Mouse (Mus musculus) heart, embryonic 10.5 days (tissue): ENCODE results near the gene Lrrfip1. TPM values are rescaled to one million over a fixed set of nuclear protein-coding genes. Genes with fewer than 3 reads are reported as not detected.

Source experiments
- DNase-seq: peaks from one replicate; pipeline ENCODE4 v3.0.0-alpha.2; 2017; ENCODE audit warnings: low spot score
- H3K27ac ChIP-seq: fragments of 300-500 bp; sonication (generic); 2 replicates; pipeline ENCODE4 v1.5.1; 2016; ENCODE audit warnings: mild to moderate bottlenecking
- H3K27me3 ChIP-seq: fragments of 300-500 bp; sonication (generic); 2 replicates; pipeline ENCODE4 v1.6.1; 2016; ENCODE audit warnings: mild to moderate bottlenecking; ENCODE audit not compliant: poor library complexity, insufficient read depth, severe bottlenecking
- H3K36me3 ChIP-seq: fragments of 300-500 bp; sonication (generic); 2 replicates; pipeline ENCODE4 v1.6.1; 2016; ENCODE audit warnings: mild to moderate bottlenecking, moderate library complexity
- H3K4me1 ChIP-seq: fragments of 300-500 bp; sonication (generic); 2 replicates; pipeline ENCODE4 v1.6.1; 2016; ENCODE audit warnings: mild to moderate bottlenecking
- H3K4me3 ChIP-seq: fragments of 300-500 bp; sonication (generic); 2 replicates; pipeline ENCODE4 v1.5.1; 2016; ENCODE audit warnings: mild to moderate bottlenecking, moderate library complexity
- H3K9me3 ChIP-seq: fragments of 300-500 bp; sonication (generic); 2 replicates; pipeline ENCODE4 v1.6.1; 2016; ENCODE audit warnings: mild to moderate bottlenecking, moderate library complexity
- whole genome bisulfite sequencing: fragments of 180-500 bp; shearing (Covaris S2); methylation state at CpG from one replicate; pipeline ENCODE4 v1.1.7; 2016; 5-methylcytosine and 5-hydroxymethylcytosine counted together
- polyA plus RNA-seq: library from polyadenylated mRNA; unstranded; fragments of >200 nt; fragmentation: Nextera tagmentation; extraction: Ambion mirVana; gene quantifications from 2 replicates; pipeline ENCODE4 v1.2.1, GENCODE M21; 2016

The Lrrfip1 gene
- polyA plus RNA-seq, 1 experiment from 2014 or later = 91.6 TPM

DNA sequence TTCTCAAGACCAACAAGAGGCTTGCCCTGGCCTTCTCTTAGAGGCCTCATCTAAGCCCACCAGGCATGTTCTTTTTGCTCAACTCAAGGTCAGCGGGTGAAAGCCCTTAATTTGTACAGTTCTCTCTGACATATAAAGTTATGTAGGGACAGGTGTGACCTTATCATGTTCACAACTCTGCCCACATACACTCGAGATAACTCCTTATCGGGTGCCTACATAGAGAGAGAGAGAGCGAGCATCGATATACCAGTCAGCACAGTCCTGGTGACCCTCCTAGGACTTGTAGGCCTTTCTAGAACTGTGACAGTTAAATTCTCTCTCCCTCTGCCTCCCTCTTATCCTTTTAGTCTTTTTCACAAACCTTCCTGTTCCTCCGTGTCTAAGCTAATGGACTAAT, 67.5 kb downstream of the Lrrfip1 start:
- Histone ChIP-seq H3K9me3 (no peaks in the 10 kb centered on the region), H3K36me3 (peaks cover 11% of the 10 kb centered on the region), H3K4me1 (peaks cover 91% of the 10 kb centered on the region), H3K4me3 (no peak overlapping the region), H3K27ac (peak overlapping the region; percentile 67), H3K27me3 (no peaks in the 10 kb centered on the region)
- DNase-seq = no peak
- WGBS = 73% methylated on average over 6 of the region's 6 CpGs

DNA sequence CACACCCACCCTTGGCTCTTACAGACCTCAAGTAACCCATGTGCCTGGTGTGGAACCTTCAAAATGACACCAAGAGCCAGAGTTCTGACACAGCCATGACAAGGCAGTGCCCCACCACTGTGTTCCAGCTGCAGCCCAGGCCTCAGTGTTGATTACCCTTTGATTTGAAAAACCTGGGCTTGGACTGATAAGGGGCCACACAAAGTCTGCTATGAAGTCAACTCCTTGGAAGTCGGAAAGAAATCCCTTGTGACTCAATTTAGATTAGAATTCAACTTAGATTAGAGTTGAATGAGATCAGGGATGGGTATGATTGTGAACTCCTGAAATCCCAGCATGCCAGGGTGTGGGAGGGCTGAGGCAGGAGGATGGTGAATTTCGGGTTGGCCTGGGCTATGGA, 68.1 kb downstream of the Lrrfip1 start:
- peaks cover 11% of the 10 kb centered on the region for H3K36me3 ChIP-seq
- H3K27ac ChIP-seq = peak overlapping the region; percentile 67
- H3K27me3 ChIP-seq = no peaks in the 10 kb centered on the region
- no peaks in the 10 kb centered on the region for H3K9me3 ChIP-seq
- H3K4me3 ChIP-seq = no peak overlapping the region
- peaks cover 91% of the 10 kb centered on the region for H3K4me1 ChIP-seq
- no peak for DNase-seq
- 57% methylated on average over 2 of the region's 2 CpGs for WGBS

DNA sequence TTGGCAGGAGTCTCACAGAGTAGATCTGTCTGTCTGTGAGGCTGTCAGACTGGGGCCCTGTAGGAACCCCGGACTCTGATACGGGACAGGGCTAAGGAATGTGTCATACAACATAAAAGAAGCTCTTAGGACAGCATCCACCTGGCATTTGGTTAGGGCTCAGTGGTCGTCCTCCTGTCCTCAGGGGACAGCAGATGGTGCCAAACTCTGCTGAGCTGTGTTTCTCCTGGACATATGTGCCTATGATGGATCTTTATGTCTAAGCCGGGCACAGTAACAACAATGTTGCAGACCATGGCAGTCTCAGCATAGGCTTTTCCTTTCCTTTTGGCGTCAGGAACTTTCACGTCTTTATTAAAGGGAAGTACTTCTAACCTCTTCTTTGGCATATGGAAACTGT, 69.2 kb downstream of the Lrrfip1 start:
- H3K27me3 ChIP-seq = no peaks in the 10 kb centered on the region
- H3K36me3 ChIP-seq = peaks cover 11% of the 10 kb centered on the region
- peaks cover 91% of the 10 kb centered on the region for H3K4me1 ChIP-seq
- H3K4me3 ChIP-seq = no peak overlapping the region
- DNase-seq = no peak
- H3K27ac ChIP-seq = peak overlapping the region; percentile 67
- WGBS = 65% methylated on average over 6 of the region's 6 CpGs
- no peaks in the 10 kb centered on the region for H3K9me3 ChIP-seq

DNA sequence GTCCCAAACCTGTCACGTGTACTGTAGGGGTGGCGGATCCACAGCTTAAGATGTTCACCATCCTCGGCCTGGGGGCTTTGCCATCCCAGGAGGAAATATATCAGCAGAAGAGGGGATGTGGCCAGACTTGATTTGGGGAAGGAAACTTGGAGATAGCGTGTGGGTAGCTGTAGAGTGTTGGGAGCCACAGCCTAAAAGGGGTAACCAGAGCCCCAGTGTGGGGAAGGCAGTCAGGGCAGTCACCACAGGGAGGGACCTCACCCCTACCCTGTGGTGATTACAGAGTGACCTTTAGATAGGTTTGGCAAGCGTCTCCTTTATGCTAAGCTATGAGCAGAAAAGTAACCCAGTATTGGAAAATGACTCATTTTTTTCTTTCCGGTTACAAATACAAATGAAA, 71.0 kb downstream of the Lrrfip1 start:
- Histone ChIP-seq H3K4me3 (no peak overlapping the region), H3K4me1 (peaks cover 85% of the 10 kb centered on the region), H3K27me3 (no peaks in the 10 kb centered on the region), H3K36me3 (peaks cover 12% of the 10 kb centered on the region), H3K9me3 (no peaks in the 10 kb centered on the region), H3K27ac (0 out of 2 replicates have a peak overlapping the region, but pooled peaks have one; percentile 10)
- no peak for DNase-seq
- 74% methylated on average over 6 of the region's 6 CpGs for WGBS

DNA sequence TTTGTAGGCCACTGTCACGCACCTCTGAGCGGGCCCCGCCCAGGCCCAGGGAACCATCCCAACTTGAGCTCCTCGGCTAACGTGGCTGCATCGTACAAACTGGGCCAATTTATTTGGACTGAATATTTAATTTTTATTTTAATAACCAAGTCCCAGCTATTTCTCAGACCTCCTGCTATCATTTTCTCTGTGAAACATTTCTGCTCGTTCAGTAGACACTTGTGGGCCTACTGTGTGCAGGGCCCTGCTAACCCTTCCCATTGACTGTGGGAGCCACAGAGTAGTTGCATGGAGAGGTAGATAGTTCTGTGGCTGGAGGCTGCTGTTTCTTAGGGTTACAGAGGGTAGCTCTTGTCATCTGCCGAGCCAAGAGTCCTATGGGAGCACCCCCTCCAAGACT, 72.0 kb downstream of the Lrrfip1 start:
- H3K27me3 ChIP-seq = no peaks in the 10 kb centered on the region
- peaks cover 80% of the 10 kb centered on the region for H3K4me1 ChIP-seq
- H3K36me3 ChIP-seq = peaks cover 17% of the 10 kb centered on the region
- no peak overlapping the region for H3K4me3 ChIP-seq
- no peaks in the 10 kb centered on the region for H3K9me3 ChIP-seq
- no peak for DNase-seq
- peak overlapping the region; percentile 75 for H3K27ac ChIP-seq
- 93% methylated on average over 8 of the region's 8 CpGs for WGBS

DNA sequence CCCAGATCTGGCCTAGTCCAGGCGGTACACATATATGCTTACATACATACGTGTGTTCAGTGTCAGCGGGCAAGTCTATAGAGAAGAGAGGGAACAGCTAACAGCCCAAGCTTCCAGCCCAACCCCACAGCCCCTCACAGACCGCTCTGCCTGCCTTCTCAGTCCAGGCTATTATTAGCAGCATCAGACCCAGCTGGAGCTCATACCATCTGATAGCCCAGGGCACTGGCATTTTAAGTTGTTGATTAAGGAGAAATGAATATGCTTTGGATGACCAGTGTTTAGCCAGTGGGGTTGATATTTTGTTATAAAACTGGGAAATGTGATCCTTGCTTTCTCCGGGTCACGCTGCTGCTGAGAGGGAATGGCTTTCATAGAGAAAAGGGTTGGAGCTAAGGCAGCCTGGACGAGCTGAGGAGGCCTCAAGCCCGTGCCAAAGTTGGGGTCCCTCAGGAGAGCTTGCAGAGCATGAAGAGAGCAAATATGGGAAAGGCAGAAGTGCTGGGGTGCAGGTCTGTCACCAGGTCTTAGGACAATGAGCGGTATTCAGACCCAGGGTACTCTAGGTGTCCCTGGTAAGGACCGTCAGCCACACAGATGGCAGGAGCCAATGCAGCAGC, 73.2 kb downstream of the Lrrfip1 start:
- peaks cover 17% of the 10 kb centered on the region for H3K36me3 ChIP-seq
- peaks cover 81% of the 10 kb centered on the region for H3K4me1 ChIP-seq
- peak overlapping the region; percentile 75 for H3K27ac ChIP-seq
- WGBS = 55% methylated on average over 10 of the region's 10 CpGs
- no peaks in the 10 kb centered on the region for H3K27me3 ChIP-seq
- no peaks in the 10 kb centered on the region for H3K9me3 ChIP-seq
- H3K4me3 ChIP-seq = no peak overlapping the region
- no peak for DNase-seq

DNA sequence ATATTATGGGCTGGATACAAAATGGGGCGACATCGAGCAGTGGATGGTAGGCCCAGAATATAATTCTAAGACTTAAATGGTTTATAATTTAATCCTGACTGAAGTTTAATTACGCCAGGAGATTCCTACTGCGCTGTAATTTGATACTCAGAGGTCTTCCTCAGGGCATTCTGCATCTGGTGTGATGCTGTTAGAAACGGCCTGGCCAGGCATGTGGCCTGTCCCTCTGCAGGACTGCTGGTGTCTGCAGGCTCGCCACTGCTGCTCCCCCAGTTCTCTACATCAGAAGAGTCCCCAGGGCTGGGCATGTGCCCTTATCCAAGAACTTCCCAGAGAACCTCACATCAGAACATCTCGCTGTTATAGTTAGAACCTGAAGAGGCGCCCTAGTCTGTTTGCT, 78.4 kb downstream of the Lrrfip1 start:
- H3K27ac ChIP-seq = peak overlapping the region; percentile 84
- no peaks in the 10 kb centered on the region for H3K9me3 ChIP-seq
- WGBS = 55% methylated on average over 8 of the region's 8 CpGs
- DNase-seq = no peak
- peaks cover 20% of the 10 kb centered on the region for H3K36me3 ChIP-seq
- H3K27me3 ChIP-seq = no peaks in the 10 kb centered on the region
- peaks cover 65% of the 10 kb centered on the region for H3K4me1 ChIP-seq
- no peak overlapping the region for H3K4me3 ChIP-seq

DNA sequence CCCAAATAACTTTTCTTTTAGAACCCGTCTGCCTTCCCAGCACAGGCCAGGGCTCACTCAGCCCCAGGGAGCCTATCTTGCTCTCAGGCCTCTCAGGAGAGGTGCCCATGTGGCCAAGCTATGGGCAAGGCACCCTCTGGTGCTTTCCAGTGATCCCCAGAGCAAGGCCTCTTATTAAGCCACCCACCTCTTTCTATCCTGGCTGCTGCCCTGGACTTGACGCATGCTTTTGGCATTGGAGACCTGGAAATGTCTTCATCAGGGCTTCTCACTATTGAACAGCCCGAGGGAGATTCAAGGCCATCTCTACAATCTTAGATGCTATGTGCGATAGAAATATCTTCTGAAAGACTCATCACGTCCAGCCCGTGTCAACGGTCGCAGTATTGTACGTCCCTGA, 78.9 kb downstream of the Lrrfip1 start:
- Histone ChIP-seq H3K27me3 (no peaks in the 10 kb centered on the region), H3K36me3 (peaks cover 20% of the 10 kb centered on the region), H3K4me3 (no peak overlapping the region), H3K4me1 (peaks cover 66% of the 10 kb centered on the region), H3K9me3 (no peaks in the 10 kb centered on the region), H3K27ac (peak overlapping the region; percentile 84)
- no peak for DNase-seq
- 74% methylated on average over 9 of the region's 9 CpGs for WGBS

DNA sequence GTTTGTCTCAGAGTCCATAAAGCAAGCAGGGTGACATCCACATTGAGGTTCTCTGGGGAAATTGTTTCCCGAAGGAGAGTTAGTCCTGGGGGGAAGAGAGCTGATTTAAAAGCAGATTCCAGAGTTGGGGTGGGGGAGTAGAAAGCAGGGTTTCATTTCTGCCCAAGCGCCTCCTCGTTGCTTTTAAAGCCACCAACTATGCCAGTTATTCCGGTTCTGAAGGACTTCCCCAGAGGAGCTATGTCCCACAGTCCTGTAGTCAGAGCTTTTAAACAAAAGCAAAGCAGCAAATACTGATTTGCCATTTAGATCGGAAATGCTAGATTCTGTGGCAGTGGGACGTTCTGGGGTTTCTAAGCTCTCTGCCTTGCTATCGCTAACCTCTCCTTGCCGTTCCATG, 79.4 kb downstream of the Lrrfip1 start:
- H3K27ac ChIP-seq = peak overlapping the region; percentile 84
- WGBS = 72% methylated on average over 8 of the region's 8 CpGs
- no peak for DNase-seq

DNA sequence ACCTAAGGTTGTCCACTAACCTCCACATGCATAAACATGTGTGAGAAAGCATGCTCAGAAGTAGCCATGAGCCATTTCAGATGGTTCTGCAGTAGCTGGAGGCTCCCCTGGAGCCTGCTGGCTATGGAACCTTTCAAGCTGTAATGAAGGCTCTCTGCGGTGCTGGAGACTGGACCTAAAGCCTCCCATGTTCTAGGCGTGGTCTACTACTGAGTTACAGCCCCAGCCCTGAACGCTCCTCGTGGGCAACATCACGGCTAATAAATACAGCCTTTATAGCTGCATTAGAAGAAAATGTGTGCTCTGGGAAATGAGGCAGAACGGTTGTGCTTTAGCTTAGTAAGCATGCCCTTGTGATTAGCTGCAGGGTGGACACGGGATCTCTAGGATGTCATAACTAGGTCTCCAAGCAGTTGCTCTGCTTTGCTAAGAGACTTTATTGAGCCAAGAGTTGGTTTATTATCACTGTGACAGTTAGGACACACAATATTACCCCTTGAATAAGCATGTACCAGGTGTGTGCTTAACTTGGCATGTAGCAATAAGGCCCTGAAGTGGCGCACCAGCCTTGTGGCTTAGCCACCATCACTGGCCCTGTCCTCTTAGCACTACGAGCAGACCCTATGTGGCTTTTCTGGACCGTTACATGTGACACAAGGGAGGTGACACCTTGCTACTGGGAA, 81.3 kb downstream of the Lrrfip1 start:
- Histone ChIP-seq H3K27me3 (no peaks in the 10 kb centered on the region), H3K27ac (0 out of 2 replicates have a peak overlapping the region, but pooled peaks have one; percentile 3), H3K4me3 (no peak overlapping the region), H3K36me3 (peaks cover 15% of the 10 kb centered on the region), H3K4me1 (peaks cover 71% of the 10 kb centered on the region), H3K9me3 (no peaks in the 10 kb centered on the region)
- 87% methylated on average over 10 of the region's 10 CpGs for WGBS
- no peak for DNase-seq

More for the DNA sequence above, 79.4 kb downstream of the Lrrfip1 start:
- Histone ChIP-seq H3K4me3 (no peak overlapping the region), H3K27me3 (no peaks in the 10 kb centered on the region), H3K9me3 (no peaks in the 10 kb centered on the region), H3K4me1 (peaks cover 66% of the 10 kb centered on the region), H3K36me3 (peaks cover 23% of the 10 kb centered on the region)

DNA sequence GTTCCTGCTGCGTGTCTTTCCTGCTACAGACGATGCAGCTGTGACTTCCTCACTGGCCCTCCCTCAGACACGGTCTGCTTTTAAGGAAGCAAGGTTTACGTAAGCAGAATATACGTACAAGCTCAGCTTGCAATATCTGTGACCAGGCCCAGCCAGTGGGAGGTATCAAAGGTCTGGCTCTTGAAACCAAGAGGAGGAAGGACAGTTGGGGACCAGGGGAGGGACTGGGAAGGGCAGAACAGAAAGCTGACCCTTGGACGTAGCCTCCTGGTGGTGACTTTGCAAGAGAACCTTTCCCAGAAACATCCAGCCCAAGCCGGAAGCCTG, 81.8 kb downstream of the Lrrfip1 start:
- Histone ChIP-seq H3K4me1 (peaks cover 75% of the 10 kb centered on the region), H3K27me3 (no peaks in the 10 kb centered on the region), H3K9me3 (no peaks in the 10 kb centered on the region), H3K27ac (no peak overlapping the region), H3K4me3 (no peak overlapping the region), H3K36me3 (peaks cover 10% of the 10 kb centered on the region)
- WGBS = 69% methylated on average over 7 of the region's 7 CpGs
- no peak for DNase-seq

DNA sequence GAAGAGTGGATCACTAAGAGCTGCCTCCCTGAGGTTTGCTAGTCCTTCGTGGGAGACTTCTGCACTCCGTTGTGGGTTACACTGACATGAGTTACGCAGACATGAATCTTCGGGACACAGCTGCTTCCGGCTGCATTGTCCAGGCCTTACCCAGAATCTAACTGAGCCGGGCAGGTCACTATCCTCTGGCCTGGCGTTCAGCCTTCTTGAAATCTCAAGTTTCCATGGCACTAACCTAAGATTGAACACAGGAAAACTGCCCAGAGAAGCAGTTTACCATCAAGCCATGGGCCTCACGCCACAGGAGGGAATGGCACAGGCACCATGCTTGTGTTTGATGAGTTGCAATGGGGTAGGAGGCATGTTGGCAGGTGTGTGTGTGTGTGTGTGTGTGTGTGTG, 85.8 kb downstream of the Lrrfip1 start:
- Histone ChIP-seq H3K4me3 (0 out of 2 replicates have a peak overlapping the region, but pooled peaks have one; percentile 1), H3K27ac (peak overlapping the region; percentile 88), H3K9me3 (no peaks in the 10 kb centered on the region), H3K27me3 (no peaks in the 10 kb centered on the region), H3K36me3 (peaks cover 10% of the 10 kb centered on the region), H3K4me1 (peaks cover 73% of the 10 kb centered on the region)
- DNase-seq = no peak
- 68% methylated on average over 8 of the region's 8 CpGs for WGBS

DNA sequence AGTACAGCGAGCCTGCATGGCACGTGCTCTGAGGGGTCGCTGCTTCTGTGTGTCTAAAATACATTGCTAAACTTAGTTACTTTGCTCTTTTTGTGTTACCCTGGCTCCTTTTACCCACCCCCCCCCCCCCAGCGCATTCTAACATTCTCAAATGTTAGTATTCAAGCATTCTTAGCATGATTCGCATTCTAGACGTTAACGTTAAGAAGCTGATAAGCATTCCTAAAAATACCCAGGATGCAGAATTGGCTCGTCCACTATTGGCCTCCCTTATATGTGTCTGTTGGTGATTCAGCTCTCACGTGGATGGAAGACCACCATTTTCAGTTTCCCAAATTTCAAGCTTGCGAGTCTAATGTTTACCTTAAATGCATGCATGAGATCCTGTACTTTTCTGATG, 86.5 kb downstream of the Lrrfip1 start:
- DNase-seq = no peak
- Histone ChIP-seq H3K36me3 (peaks cover 15% of the 10 kb centered on the region), H3K27ac (peak overlapping the region; percentile 88), H3K4me3 (no peak overlapping the region), H3K4me1 (peaks cover 72% of the 10 kb centered on the region), H3K27me3 (no peaks in the 10 kb centered on the region), H3K9me3 (no peaks in the 10 kb centered on the region)
- WGBS = 36% methylated on average over 10 of the region's 10 CpGs
